Mouse (Mus musculus) liver, adult (tissue): ENCODE data around the gene Git2.

Experiments
- GATA4 ChIP-seq: IDR thresholded peaks from 2 replicates; pipeline ENCODE4 v1.6.1; 2014; ENCODE audit warnings: mild to moderate bottlenecking, low read length; ENCODE audit not compliant: insufficient replicate concordance

The Git2 gene

DNA sequence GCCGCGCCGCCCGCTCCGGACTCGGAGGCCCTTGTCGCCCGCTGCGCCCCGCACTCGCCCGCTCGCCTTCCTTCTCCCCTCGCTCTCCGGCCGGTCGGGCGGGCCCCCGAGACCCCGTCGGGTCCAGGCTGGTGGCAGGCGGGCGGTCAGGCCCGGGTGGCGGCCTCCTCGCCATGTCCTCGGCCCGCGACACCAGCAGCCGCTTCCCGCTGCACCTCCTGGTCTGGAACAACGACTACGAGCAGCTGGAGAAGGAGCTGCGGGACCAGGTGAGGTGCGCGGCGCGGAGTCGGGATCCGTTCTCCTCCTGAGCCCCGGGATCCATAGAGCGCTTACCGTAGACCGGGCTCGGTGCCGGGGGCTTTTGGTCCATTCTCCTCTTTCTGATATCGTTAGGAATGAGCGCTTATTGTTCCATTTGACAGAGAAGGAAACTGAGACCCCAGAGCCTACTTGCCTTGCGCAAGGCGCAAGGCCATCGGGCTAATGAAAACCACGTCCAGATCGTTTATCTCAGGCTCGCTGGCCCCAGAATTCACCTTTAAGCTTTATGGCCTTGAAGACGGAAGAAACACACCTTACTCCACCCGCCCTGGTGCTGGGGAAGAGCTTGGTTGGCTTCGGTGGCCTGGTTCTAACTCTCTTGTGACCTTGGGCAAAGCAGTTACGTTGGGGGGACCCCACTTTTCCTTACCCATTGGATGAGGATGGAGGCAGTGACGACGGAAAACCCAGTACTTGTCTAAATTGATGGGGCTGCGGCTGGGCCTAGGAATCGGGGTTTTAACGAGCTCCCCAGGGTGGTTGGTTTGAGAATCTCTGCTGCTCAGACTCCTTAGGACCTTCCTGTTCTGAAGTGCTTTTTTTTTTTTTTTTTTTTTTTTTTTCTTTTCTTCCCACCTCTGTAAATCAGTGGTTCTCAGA is at the start of gene Git2:
Gene Git2, minus strand, starts transcription at position 462 of the 924 bp plus-strand sequence.
- TF ChIP-seq GATA4 = no peak

- TF ChIP-seq GATA4 = no peak
Observed at GRCm38 (mm10) chr5:114824197-114824596, 48.9 kb upstream of the Git2 start.

GRCm38 (mm10) chr5:114822796-114823688 is 47.7 kb upstream of the Git2 start, which contains the start of gene 1500011B03Rik:
1500011B03Rik (minus strand) TSS chr5:114823468.
- TF ChIP-seq GATA4 = no peak

DNA sequence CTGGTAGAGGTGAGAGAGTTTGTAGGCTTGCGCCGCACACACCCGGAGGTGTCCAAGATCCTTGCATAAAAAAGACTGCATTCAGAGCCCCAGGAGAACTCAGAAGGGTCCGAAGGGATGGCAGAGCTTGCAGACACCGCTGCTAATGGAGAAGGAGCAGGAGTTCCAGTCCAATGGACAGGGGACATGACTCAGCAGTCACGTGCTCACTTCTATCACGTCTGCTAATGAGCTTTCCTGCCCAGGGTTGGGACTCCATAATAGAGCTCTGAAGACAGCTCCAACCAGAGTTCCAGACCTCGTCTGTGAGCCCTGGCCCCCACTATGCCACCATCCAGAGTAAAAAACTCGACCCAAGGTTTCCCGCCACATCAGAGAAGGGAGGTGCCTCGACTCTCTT is 42.8 kb upstream of the Git2 start:
- TF ChIP-seq GATA4 = no peak

GRCm38 (mm10) chr5:114816599-114816998 is 41.3 kb upstream of the Git2 start:
- TF ChIP-seq GATA4 = no peak

- no peak for TF ChIP-seq GATA4
Observed at GRCm38 (mm10) chr5:114813525-114814181, 38.3 kb upstream of the Git2 start.

- TF ChIP-seq GATA4 = no peak
Observed at GRCm38 (mm10) chr5:114809826-114810225, 34.5 kb upstream of the Git2 start.

DNA sequence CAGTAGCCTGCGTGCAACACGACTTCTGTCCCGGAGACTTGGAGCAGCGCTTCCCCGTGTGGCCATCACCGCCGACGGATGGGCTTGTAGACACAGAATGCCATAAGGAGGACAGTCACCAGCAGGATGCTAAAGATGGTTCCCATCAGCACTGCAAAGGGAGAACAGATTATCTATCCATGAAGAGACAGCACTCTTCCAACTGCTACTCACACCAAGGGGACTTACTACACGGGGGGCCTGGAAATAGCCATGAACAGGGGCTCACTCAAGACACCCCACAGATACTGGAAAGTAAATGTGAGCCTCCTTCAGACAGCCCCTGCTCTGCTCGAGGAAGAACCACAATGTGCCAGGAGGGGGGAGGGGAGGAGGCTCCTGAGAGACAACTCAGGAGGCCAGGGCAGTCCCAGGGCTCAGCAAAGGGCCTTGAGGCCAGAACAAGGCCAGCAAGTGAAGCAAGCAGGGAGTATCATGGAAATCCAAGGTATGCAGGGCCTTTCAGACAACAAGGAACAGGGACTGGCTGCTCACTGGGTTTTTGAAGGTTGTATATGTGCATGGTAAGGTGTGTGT is 34.0 kb upstream of the Git2 start:
- TF ChIP-seq GATA4 = no peak

GRCm38 (mm10) chr5:114808385-114808784 is 33.1 kb upstream of the Git2 start:
- TF ChIP-seq GATA4 = no peak

GRCm38 (mm10) chr5:114807893-114808292 is 32.6 kb upstream of the Git2 start:
- no peak for TF ChIP-seq GATA4

GRCm38 (mm10) chr5:114807468-114807867 is 32.2 kb upstream of the Git2 start:
- no peak for TF ChIP-seq GATA4

DNA sequence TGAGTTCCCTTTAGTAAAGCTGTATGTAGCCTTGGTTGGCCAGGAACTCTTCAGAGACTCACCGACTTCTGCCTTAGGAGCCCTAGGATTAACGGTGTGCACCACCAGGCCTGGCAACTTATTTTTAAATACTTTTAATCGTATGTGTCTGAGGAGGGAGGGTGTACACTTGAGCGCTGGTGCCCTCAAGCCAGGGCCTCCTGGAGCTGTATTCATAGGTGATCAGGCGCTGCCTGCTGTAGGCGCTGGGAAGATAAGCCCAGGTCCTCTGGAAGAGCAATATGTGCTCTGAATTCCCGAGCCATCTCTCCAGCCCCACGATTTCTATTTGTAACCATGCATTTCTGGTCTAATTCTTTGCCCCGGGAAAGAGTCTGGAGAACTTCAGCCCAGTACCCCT is 31.7 kb upstream of the Git2 start:
- no peak for TF ChIP-seq GATA4

- no peak for TF ChIP-seq GATA4
Observed at GRCm38 (mm10) chr5:114806636-114807035, 31.3 kb upstream of the Git2 start.

DNA sequence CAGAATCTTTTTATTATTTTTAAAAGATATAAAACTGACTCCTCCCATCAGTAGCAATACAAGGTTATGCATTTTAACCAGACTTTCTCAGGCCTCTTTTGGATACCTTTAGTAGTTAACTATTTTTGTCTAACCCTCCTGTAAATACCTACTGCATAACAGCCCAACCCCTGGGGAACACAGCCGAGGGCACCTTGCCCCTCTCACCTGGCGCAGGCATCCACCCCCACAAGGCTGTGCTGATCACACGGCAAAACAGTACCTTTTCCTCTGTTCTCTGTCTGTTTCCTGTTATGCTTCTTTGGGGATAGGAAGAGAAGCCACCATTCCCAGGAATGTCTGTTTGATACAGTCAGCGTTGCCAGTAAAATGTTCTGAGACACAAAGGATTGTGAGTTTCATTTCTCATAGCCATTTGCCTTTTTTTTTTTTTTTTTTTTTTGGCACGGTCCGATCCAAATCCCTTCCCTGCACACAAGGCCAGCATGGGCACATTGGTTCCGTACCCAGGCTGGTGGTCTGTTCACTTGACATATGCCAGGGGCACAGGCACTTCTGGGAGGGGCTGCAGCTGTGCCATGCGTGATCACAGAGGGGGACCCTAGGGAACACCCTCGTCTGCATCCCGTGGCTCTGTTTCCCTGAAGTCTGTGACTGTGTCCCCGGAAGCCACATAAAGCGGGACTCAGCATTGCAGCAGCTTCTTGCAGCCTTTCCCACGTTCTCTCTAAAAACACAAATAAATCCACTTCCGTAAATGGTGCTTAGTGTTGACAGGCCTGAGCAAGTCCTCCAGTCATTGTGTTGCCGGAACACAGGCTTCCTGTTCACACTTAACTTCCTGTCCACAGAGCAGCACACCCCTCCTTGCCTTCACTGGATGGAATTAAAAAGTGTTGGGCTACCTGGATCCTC is 30.4 kb upstream of the Git2 start:
- TF ChIP-seq GATA4 = no peak

- TF ChIP-seq GATA4 = no peak
Observed at GRCm38 (mm10) chr5:114804958-114805357, 29.6 kb upstream of the Git2 start.
